Mouse (Mus musculus) megakaryocyte, embryonic 14.5 days (primary cell): ENCODE results near the gene Rps6kc1.

Experiments used
- FLI1 ChIP-seq: IDR thresholded peaks from 2 replicates; pipeline ENCODE4 v1.6.1; 2012; ENCODE audit warnings: low read length, inconsistent platforms, mixed read lengths
- GATA1 ChIP-seq: IDR thresholded peaks from 3 replicates; pipeline ENCODE4 v1.6.1; 2012; ENCODE audit warnings: mixed read lengths, low read length, inconsistent platforms, borderline replicate concordance

- TF ChIP-seq GATA1 (no peak), FLI1 (no peak)
Observed at GRCm38 (mm10) chr1:190871068-190871467, 40.5 kb downstream of the Rps6kc1 start.
